Mouse (Mus musculus) liver, adult 2 months (tissue): ENCODE measurements at regions not wholly inside any gene's neighbourhood (a gene's known extent, or its start where the extent isn't known, plus 50 kb on each side); places are given as distances from the start of the nearest gene placed in this dataset.

Source experiments
- DNase-seq: peaks from one replicate; pipeline ENCODE4 v3.0.0-alpha.2; 2011; ENCODE audit warnings: low read depth, low spot score; ENCODE audit errors: extremely low read depth
- H3K27ac ChIP-seq: fragments of 200-500 bp; replicated peaks from 2 replicates; pipeline ENCODE4 v1.5.1; 2012; ENCODE audit warnings: low read depth, mild to moderate bottlenecking, control low read depth, inconsistent platforms, low read length; ENCODE audit not compliant: insufficient read depth
- H3K27me3 ChIP-seq: fragments of 200-500 bp; 2 replicates; pipeline ENCODE4 v1.6.1; 2012; ENCODE audit warnings: mild to moderate bottlenecking, moderate library complexity, low read length, inconsistent platforms; ENCODE audit not compliant: control insufficient read depth, insufficient read depth
- H3K36me3 ChIP-seq: fragments of 200-500 bp; 2 replicates; pipeline ENCODE4 v1.6.1; 2012; ENCODE audit warnings: low read length, inconsistent platforms; ENCODE audit not compliant: control insufficient read depth, insufficient read depth
- H3K4me1 ChIP-seq: fragments of 200-500 bp; 2 replicates; pipeline ENCODE4 v1.6.1; 2011; ENCODE audit warnings: low read length; ENCODE audit not compliant: control insufficient read depth, insufficient read depth
- H3K4me3 ChIP-seq: fragments of 200-500 bp; 2 replicates; pipeline ENCODE4 v1.5.1; 2011; ENCODE audit warnings: low read depth, mild to moderate bottlenecking, control low read depth, low read length, moderate library complexity; ENCODE audit not compliant: insufficient read depth
- H3K79me2 ChIP-seq: fragments of 200-500 bp; 2 replicates; pipeline ENCODE4 v1.6.1; 2012; ENCODE audit warnings: inconsistent platforms, mild to moderate bottlenecking, low read length, moderate library complexity; ENCODE audit not compliant: control insufficient read depth, insufficient read depth
- H3K9ac ChIP-seq: fragments of 200-500 bp; 2 replicates; pipeline ENCODE4 v1.6.1; 2012; ENCODE audit warnings: low read depth, mild to moderate bottlenecking, control low read depth, inconsistent platforms, low read length
- CTCF ChIP-seq: fragments of 200-500 bp; IDR thresholded peaks from 2 replicates; pipeline ENCODE4 v1.5.1; 2011; ENCODE audit warnings: low read depth, low read length, control low read depth
- POLR2A ChIP-seq: fragments of 200-500 bp; IDR thresholded peaks from 2 replicates; pipeline ENCODE4 v1.6.1; 2011; ENCODE audit warnings: low read length, control low read depth; ENCODE audit not compliant: insufficient read depth; ENCODE audit errors: extremely low read depth
- WGBS: fragments of 180-500 bp; shearing (Covaris S2); methylation state at CpG from one replicate; pipeline ENCODE4 v1.1.7; 2018; 5-methylcytosine and 5-hydroxymethylcytosine counted together

DNA sequence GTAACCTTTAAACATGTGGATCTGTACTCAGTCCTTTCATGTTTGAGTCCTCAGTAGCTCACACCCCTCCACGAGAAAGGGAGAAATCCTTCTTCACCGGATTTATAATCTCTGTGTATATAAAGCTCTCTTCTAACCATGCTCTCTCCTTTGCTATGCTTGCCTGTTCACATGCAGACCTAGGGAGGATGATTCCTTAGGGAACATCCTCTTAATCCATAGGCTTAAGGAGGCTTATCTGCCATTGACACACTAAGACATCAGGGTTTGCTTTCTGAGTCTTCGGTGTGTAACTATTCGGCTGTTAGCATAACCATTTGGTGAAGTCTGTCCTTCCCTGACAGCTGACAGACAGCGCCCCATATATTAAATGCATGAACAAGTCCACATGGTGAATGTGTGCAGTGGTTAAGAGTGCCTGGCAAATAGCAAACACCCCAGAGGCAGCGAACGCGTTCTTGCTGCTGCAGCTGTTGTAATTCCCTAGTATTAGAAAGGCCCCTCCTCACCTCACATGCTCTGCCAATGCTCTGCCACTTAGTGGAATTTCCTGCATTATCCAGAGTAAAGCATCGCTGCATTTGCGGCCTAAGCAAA is 205.2 kb upstream of the Gm12728 start:
- H3K36me3 ChIP-seq = no peaks in the 10 kb centered on the region
- no peaks in the 10 kb centered on the region for H3K27me3 ChIP-seq
- DNase-seq = no peak
- H3K79me2 ChIP-seq = no peaks in the 10 kb centered on the region
- no peak overlapping the region for H3K9ac ChIP-seq
- 95% methylated on average over 10 of the region's 10 CpGs for WGBS
- H3K4me1 ChIP-seq = no peaks in the 10 kb centered on the region
- H3K4me3 ChIP-seq = no peak overlapping the region
- no peak overlapping the region for H3K27ac ChIP-seq
- TF ChIP-seq POLR2A = no peak
- TF ChIP-seq CTCF = no peak

GRCm38 (mm10) chr4:105603661-105604060 is 186.0 kb upstream of the Gm12728 start:
- WGBS = 79% methylated on average over 1 of the region's 1 CpGs
- no peak overlapping the region for H3K9ac ChIP-seq
- H3K79me2 ChIP-seq = no peaks in the 10 kb centered on the region
- TF ChIP-seq POLR2A = no peak
- H3K4me1 ChIP-seq = no peaks in the 10 kb centered on the region
- H3K27me3 ChIP-seq = no peaks in the 10 kb centered on the region
- DNase-seq = no peak
- no peak overlapping the region for H3K27ac ChIP-seq
- no peak overlapping the region for H3K4me3 ChIP-seq
- H3K36me3 ChIP-seq = no peaks in the 10 kb centered on the region

- H3K36me3 ChIP-seq = no peaks in the 10 kb centered on the region
- no peak for DNase-seq
- WGBS = 87% methylated on average over 2 of the region's 2 CpGs
- no peak overlapping the region for H3K4me3 ChIP-seq
- H3K27ac ChIP-seq = no peak overlapping the region
- no peak for TF ChIP-seq CTCF
- no peak for TF ChIP-seq POLR2A
- no peak overlapping the region for H3K9ac ChIP-seq
- H3K27me3 ChIP-seq = no peaks in the 10 kb centered on the region
- no peaks in the 10 kb centered on the region for H3K4me1 ChIP-seq
- H3K79me2 ChIP-seq = no peaks in the 10 kb centered on the region
Measured at GRCm38 (mm10) chr4:105604607-105605006, 185.1 kb upstream of the Gm12728 start.

- no peak overlapping the region for H3K9ac ChIP-seq
- no peak overlapping the region for H3K4me3 ChIP-seq
- no peak for DNase-seq
- WGBS = 66% methylated on average over 5 of the region's 5 CpGs
- TF ChIP-seq POLR2A (no peak), CTCF (no peak)
- H3K79me2 ChIP-seq = no peaks in the 10 kb centered on the region
- no peaks in the 10 kb centered on the region for H3K4me1 ChIP-seq
- H3K27ac ChIP-seq = no peak overlapping the region
- no peaks in the 10 kb centered on the region for H3K36me3 ChIP-seq
- H3K27me3 ChIP-seq = no peaks in the 10 kb centered on the region
Measured at GRCm38 (mm10) chr4:105606731-105607130, 182.9 kb upstream of the Gm12728 start.

DNA sequence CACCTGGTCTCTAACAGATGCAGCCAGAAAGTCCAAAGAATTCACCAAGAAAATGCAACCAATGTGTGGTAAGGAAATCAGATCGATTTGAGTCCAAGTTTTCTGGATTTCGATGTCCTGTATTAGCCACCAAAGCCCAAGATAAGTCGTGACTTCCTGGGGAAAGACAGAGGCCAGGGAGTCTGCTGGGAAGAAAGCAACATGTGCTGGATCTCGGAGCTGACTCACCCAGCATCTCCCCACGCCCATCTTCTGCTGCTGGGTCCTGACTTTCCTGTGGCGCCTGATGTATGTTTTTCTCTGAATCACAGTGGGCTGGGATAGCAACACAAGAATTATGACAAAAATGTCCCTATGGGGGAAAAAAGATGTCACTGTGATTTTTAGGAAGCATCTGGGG is 178.8 kb upstream of the Gm12728 start:
- Histone ChIP-seq H3K4me3 (no peak overlapping the region), H3K9ac (no peak overlapping the region), H3K79me2 (no peaks in the 10 kb centered on the region), H3K27ac (no peak overlapping the region), H3K27me3 (no peaks in the 10 kb centered on the region), H3K36me3 (no peaks in the 10 kb centered on the region), H3K4me1 (no peaks in the 10 kb centered on the region)
- WGBS = 80% methylated on average over 6 of the region's 6 CpGs
- no peak for TF ChIP-seq CTCF
- TF ChIP-seq POLR2A = no peak
- no peak for DNase-seq

- WGBS = 91% methylated on average over 2 of the region's 2 CpGs
- H3K4me1 ChIP-seq = no peaks in the 10 kb centered on the region
- no peaks in the 10 kb centered on the region for H3K79me2 ChIP-seq
- no peak overlapping the region for H3K27ac ChIP-seq
- H3K36me3 ChIP-seq = no peaks in the 10 kb centered on the region
- TF ChIP-seq CTCF (no peak), POLR2A (no peak)
- DNase-seq = no peak
- H3K9ac ChIP-seq = no peak overlapping the region
- no peak overlapping the region for H3K4me3 ChIP-seq
- no peaks in the 10 kb centered on the region for H3K27me3 ChIP-seq
Measured at GRCm38 (mm10) chr4:105614390-105614789, 175.3 kb upstream of the Gm12728 start.
